Comparison of ENCODE assay signal across 12 mouse cellular contexts in the genomic region with DNA sequence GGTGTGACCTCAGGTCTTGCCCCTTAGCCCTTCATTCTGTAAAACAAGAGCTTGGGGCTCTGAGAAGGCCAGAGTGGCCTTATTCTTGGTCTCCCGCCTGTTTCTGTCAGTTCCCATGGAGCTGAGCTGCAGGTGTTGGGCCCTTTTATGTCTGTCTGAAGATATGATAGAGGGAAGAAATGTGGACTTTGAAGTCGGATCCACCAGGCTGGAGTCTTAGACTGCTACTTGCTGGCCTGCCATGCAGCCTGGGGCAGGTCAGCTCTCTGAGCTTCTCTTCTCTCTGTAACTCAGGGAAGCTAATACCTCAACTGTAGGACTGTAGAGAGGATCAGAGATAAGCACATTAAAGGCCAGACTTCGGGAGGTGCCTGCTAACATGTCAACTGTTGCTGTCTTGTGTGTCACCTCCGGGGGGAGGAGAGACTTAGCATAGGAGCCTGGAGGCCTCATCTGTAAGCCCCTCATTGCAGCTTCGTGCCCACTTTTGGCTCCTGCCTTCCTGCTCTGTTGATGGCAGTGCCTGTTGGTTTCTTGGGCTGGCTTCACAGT.
DNase-seq lines count a peak whose midpoint lies in the region; ATAC-seq and TF ChIP-seq lines count a peak whose summit lies in the region.
"Had no signal": no experiment of that assay in that cellular context is flagged by ENCODE, and none has a peak within 500 bp of the region (broad histone marks: within the 10 kb centered on the region; RNA-seq: fewer than 3 reads in every experiment).

No protein-coding gene starts in this region.

- intact Hi-C loops in gastrocnemius, postnatal 36 days (cut with DNase I): no loop called here

- H3K4me3 ChIP-seq in kidney, adult 2 months (ENCODE audit: insufficient read depth, low read depth, low read length): no peak overlapping the region
- no peak overlapping the region for H3K4me3 ChIP-seq in forebrain, embryonic 12.5 days (replicated peaks)
- H3K4me3 ChIP-seq in limb, embryonic 10.5 days: no peak overlapping the region
- no peak overlapping the region for H3K4me3 ChIP-seq in midbrain, embryonic 16.5 days (ENCODE audit: low read depth, low read length)
- H3K4me3 ChIP-seq: erythroblast, embryonic 14.5 days had no signal

- H3K4me2 ChIP-seq in forebrain, embryonic 12.5 days: peak overlapping the region; percentile 19; the same call in 1 of the 2 replicates
- H3K4me2 ChIP-seq in midbrain, embryonic 16.5 days (ENCODE audit: low read length): no peak overlapping the region

- H3K27ac ChIP-seq in kidney, adult 2 months (ENCODE audit: insufficient read depth, low read depth, low read length): 0 out of 2 replicates have a peak overlapping the region, but pooled peaks have one; percentile 7
- H3K27ac ChIP-seq in forebrain, embryonic 12.5 days: peak overlapping the region; percentile 70
- 0 out of 2 replicates have a peak overlapping the region, but pooled peaks have one; percentile 21 for H3K27ac ChIP-seq in limb, embryonic 10.5 days
- H3K27ac ChIP-seq in midbrain, embryonic 16.5 days (ENCODE audit: low read length): peak overlapping the region; percentile 0; the same call in 1 of the 2 replicates

- TF ChIP-seq CTCF in kidney, adult 2 months (conservative IDR thresholded peaks at IDR 0.05; ENCODE audit: insufficient read depth, insufficient read length, low read depth, low read length): no peak

- no peak for ATAC-seq in forebrain, embryonic 12.5 days (ENCODE audit: low FRiP score)
- no peak for ATAC-seq in midbrain, embryonic 16.5 days
- ATAC-seq: activated CD4-positive, CD25-positive, alpha-beta regulatory T cell, adult 4 months had no signal

- no peaks in the 10 kb centered on the region for H3K36me3 ChIP-seq in kidney, adult 2 months (ENCODE audit: control insufficient read depth, insufficient read depth, low read length)
- H3K36me3 ChIP-seq in forebrain, embryonic 12.5 days (replicated peaks): 0 out of 2 replicates have a peak, but pooled peaks cover 4% of the 10 kb centered on the region
- peaks cover 72% of the 10 kb centered on the region for H3K36me3 ChIP-seq in limb, embryonic 10.5 days
- no peaks in the 10 kb centered on the region for H3K36me3 ChIP-seq in midbrain, embryonic 16.5 days (ENCODE audit: control insufficient read depth, insufficient read depth, low read length)

- H3K4me1 ChIP-seq in kidney, adult 2 months (ENCODE audit: control insufficient read depth, insufficient read depth, low read length): peaks cover 56% of the 10 kb centered on the region
- H3K4me1 ChIP-seq in forebrain, embryonic 12.5 days: peaks cover 79% of the 10 kb centered on the region
- H3K4me1 ChIP-seq in limb, embryonic 10.5 days: peaks cover 85% of the 10 kb centered on the region
- peaks cover 37% of the 10 kb centered on the region for H3K4me1 ChIP-seq in midbrain, embryonic 16.5 days (ENCODE audit: control insufficient read depth, insufficient read depth, low read length)

- H3K9ac ChIP-seq in forebrain, embryonic 12.5 days: no peak overlapping the region
- 0 out of 2 replicates have a peak overlapping the region, but pooled peaks have one; percentile 13 for H3K9ac ChIP-seq in midbrain, embryonic 16.5 days (ENCODE audit: low read depth, low read length)

- no peak for TF ChIP-seq POLR2A in kidney, adult 2 months (IDR thresholded peaks at IDR 0.05; ENCODE audit: low read depth, low read length)

- H3K9me3 ChIP-seq in forebrain, embryonic 12.5 days: no peaks in the 10 kb centered on the region
- H3K9me3 ChIP-seq in limb, embryonic 10.5 days (replicated peaks): no peaks in the 10 kb centered on the region
- no peaks in the 10 kb centered on the region for H3K9me3 ChIP-seq in midbrain, embryonic 16.5 days (replicated peaks; ENCODE audit: control insufficient read depth, low read length, poor library complexity, severe bottlenecking)

- DNase-seq in kidney, adult 2 months: peak; percentile 63
- DNase-seq in kidney, postnatal 14 days: no peak
- DNase-seq in limb, embryonic 10.5 days (ENCODE audit: low spot score): no peak
- no peak for DNase-seq in layer of hippocampus, postnatal 25 days (ENCODE audit: extremely low spot score in 1 of 2, low spot score in 1 of 2)
- no peak for DNase-seq in adrenal gland, postnatal 14 days
- no peak for DNase-seq in gastrocnemius, postnatal 36 days
- DNase-seq: cerebellum, adult 11-12 months had no signal

- no peaks in the 10 kb centered on the region for H3K27me3 ChIP-seq in kidney, adult 2 months (replicated peaks; ENCODE audit: control insufficient read depth, insufficient read depth, low read length)
- H3K27me3 ChIP-seq in forebrain, embryonic 12.5 days: no peaks in the 10 kb centered on the region
- H3K27me3 ChIP-seq in limb, embryonic 10.5 days (ENCODE audit: low read depth, poor library complexity, severe bottlenecking): no peaks in the 10 kb centered on the region
- H3K27me3 ChIP-seq in midbrain, embryonic 16.5 days (ENCODE audit: control insufficient read depth, insufficient read depth, low read depth, low read length): no peaks in the 10 kb centered on the region
- H3K27me3 ChIP-seq: CH12.LX had no signal

- WGBS in kidney, adult 2 months: 60% methylated on average over 5 of the region's 5 CpGs
- WGBS in forebrain, embryonic 12.5 days: 73% methylated on average over 5 of the region's 5 CpGs
- 47% methylated on average over 5 of the region's 5 CpGs for WGBS in limb, embryonic 10.5 days
- 49% methylated on average over 5 of the region's 5 CpGs for WGBS in midbrain, embryonic 16.5 days

Comparison
In these comparisons a context has a peak if more than half of its experiments do, and no peak if none do; other contexts are left out.
1. H3K27ac ChIP-seq: peak in every context shown above with its lines; median percentile 70 in forebrain, embryonic 12.5 days; 21 in limb, embryonic 10.5 days; 7 in kidney, adult 2 months; 0 in midbrain, embryonic 16.5 days.